Mouse (Mus musculus): Measurements from ENCODE around the gene Dtl. TPM values are rescaled to one million over a fixed set of nuclear protein-coding genes. Genes with fewer than 3 reads are reported as not detected.

The Dtl gene
- polyA plus RNA-seq, 1 experiment = 19.5 TPM

- TF ChIP-seq CTCF (IDR thresholded peaks at IDR 0.05; ENCODE audit: control insufficient read depth, insufficient read depth, insufficient replicate concordance, low read depth, low read length) = no peak
- TF ChIP-seq POLR2A (IDR thresholded peaks at IDR 0.05; ENCODE audit: control insufficient read depth, low read depth, low read length) = no peak
- H3K27me3 ChIP-seq (ENCODE audit: control insufficient read depth, insufficient read depth, low read length) = no peaks in the 10 kb centered on the region
- no peak overlapping the region for H3K27ac ChIP-seq (ENCODE audit: control insufficient read depth, insufficient read depth, low read depth, low read length)
- no peaks in the 10 kb centered on the region for H3K4me1 ChIP-seq (ENCODE audit: control insufficient read depth, insufficient read depth, low read length)
- H3K4me3 ChIP-seq (ENCODE audit: control insufficient read depth, low read depth, low read length) = no peak overlapping the region
- H3K36me3 ChIP-seq (ENCODE audit: control insufficient read depth, insufficient read depth, low read length) = peaks cover 5% of the 10 kb centered on the region
Measured at GRCm38 (mm10) chr1:191616245-191616644, 40.9 kb upstream of the Dtl start.

GRCm38 (mm10) chr1:191612877-191613276 is 37.5 kb upstream of the Dtl start:
- Histone ChIP-seq H3K27me3 (ENCODE audit: control insufficient read depth, insufficient read depth, low read length) (no peaks in the 10 kb centered on the region), H3K36me3 (ENCODE audit: control insufficient read depth, insufficient read depth, low read length) (peaks cover 5% of the 10 kb centered on the region), H3K4me1 (ENCODE audit: control insufficient read depth, insufficient read depth, low read length) (no peaks in the 10 kb centered on the region), H3K4me3 (ENCODE audit: control insufficient read depth, low read depth, low read length) (no peak overlapping the region), H3K27ac (ENCODE audit: control insufficient read depth, insufficient read depth, low read depth, low read length) (no peak overlapping the region)
- no peak for TF ChIP-seq POLR2A (IDR thresholded peaks at IDR 0.05; ENCODE audit: control insufficient read depth, low read depth, low read length)
- TF ChIP-seq CTCF (IDR thresholded peaks at IDR 0.05; ENCODE audit: control insufficient read depth, insufficient read depth, insufficient replicate concordance, low read depth, low read length) = no peak

GRCm38 (mm10) chr1:191611686-191612085 is 36.3 kb upstream of the Dtl start:
- TF ChIP-seq POLR2A (IDR thresholded peaks at IDR 0.05; ENCODE audit: control insufficient read depth, low read depth, low read length) (no peak), CTCF (IDR thresholded peaks at IDR 0.05; ENCODE audit: control insufficient read depth, insufficient read depth, insufficient replicate concordance, low read depth, low read length) (no peak)
- peaks cover 5% of the 10 kb centered on the region for H3K36me3 ChIP-seq (ENCODE audit: control insufficient read depth, insufficient read depth, low read length)
- H3K27me3 ChIP-seq (ENCODE audit: control insufficient read depth, insufficient read depth, low read length) = no peaks in the 10 kb centered on the region

GRCm38 (mm10) chr1:191610357-191610756 is 35.0 kb upstream of the Dtl start:
- TF ChIP-seq POLR2A (IDR thresholded peaks at IDR 0.05; ENCODE audit: control insufficient read depth, low read depth, low read length) = no peak
- TF ChIP-seq CTCF (IDR thresholded peaks at IDR 0.05; ENCODE audit: control insufficient read depth, insufficient read depth, insufficient replicate concordance, low read depth, low read length) = no peak
- H3K4me1 ChIP-seq (ENCODE audit: control insufficient read depth, insufficient read depth, low read length) = no peaks in the 10 kb centered on the region
- H3K27me3 ChIP-seq (ENCODE audit: control insufficient read depth, insufficient read depth, low read length) = no peaks in the 10 kb centered on the region
- peaks cover 4% of the 10 kb centered on the region for H3K36me3 ChIP-seq (ENCODE audit: control insufficient read depth, insufficient read depth, low read length)
- H3K4me3 ChIP-seq (ENCODE audit: control insufficient read depth, low read depth, low read length) = no peak overlapping the region
- H3K27ac ChIP-seq (ENCODE audit: control insufficient read depth, insufficient read depth, low read depth, low read length) = no peak overlapping the region

More at GRCm38 (mm10) chr1:191611686-191612085, 36.3 kb upstream of the Dtl start:
- H3K4me3 ChIP-seq (ENCODE audit: control insufficient read depth, low read depth, low read length) = no peak overlapping the region
- no peaks in the 10 kb centered on the region for H3K4me1 ChIP-seq (ENCODE audit: control insufficient read depth, insufficient read depth, low read length)
- no peak overlapping the region for H3K27ac ChIP-seq (ENCODE audit: control insufficient read depth, insufficient read depth, low read depth, low read length)

GRCm38 (mm10) chr1:191609578-191609977 is 34.2 kb upstream of the Dtl start:
- Histone ChIP-seq H3K4me3 (ENCODE audit: control insufficient read depth, low read depth, low read length) (no peak overlapping the region), H3K27me3 (ENCODE audit: control insufficient read depth, insufficient read depth, low read length) (no peaks in the 10 kb centered on the region), H3K4me1 (ENCODE audit: control insufficient read depth, insufficient read depth, low read length) (no peaks in the 10 kb centered on the region), H3K27ac (ENCODE audit: control insufficient read depth, insufficient read depth, low read depth, low read length) (no peak overlapping the region), H3K36me3 (ENCODE audit: control insufficient read depth, insufficient read depth, low read length) (peaks cover 5% of the 10 kb centered on the region)
- TF ChIP-seq CTCF (IDR thresholded peaks at IDR 0.05; ENCODE audit: control insufficient read depth, insufficient read depth, insufficient replicate concordance, low read depth, low read length) (no peak), POLR2A (IDR thresholded peaks at IDR 0.05; ENCODE audit: control insufficient read depth, low read depth, low read length) (no peak)

GRCm38 (mm10) chr1:191609051-191609450 is 33.7 kb upstream of the Dtl start:
- H3K27ac ChIP-seq (ENCODE audit: control insufficient read depth, insufficient read depth, low read depth, low read length) = no peak overlapping the region
- H3K36me3 ChIP-seq (ENCODE audit: control insufficient read depth, insufficient read depth, low read length) = peaks cover 4% of the 10 kb centered on the region
- no peak overlapping the region for H3K4me3 ChIP-seq (ENCODE audit: control insufficient read depth, low read depth, low read length)
- H3K4me1 ChIP-seq (ENCODE audit: control insufficient read depth, insufficient read depth, low read length) = no peaks in the 10 kb centered on the region
- TF ChIP-seq CTCF (IDR thresholded peaks at IDR 0.05; ENCODE audit: control insufficient read depth, insufficient read depth, insufficient replicate concordance, low read depth, low read length) (no peak), POLR2A (IDR thresholded peaks at IDR 0.05; ENCODE audit: control insufficient read depth, low read depth, low read length) (no peak)
- H3K27me3 ChIP-seq (ENCODE audit: control insufficient read depth, insufficient read depth, low read length) = no peaks in the 10 kb centered on the region

- Histone ChIP-seq H3K27me3 (ENCODE audit: control insufficient read depth, insufficient read depth, low read length) (no peaks in the 10 kb centered on the region), H3K4me1 (ENCODE audit: control insufficient read depth, insufficient read depth, low read length) (no peaks in the 10 kb centered on the region), H3K4me3 (ENCODE audit: control insufficient read depth, low read depth, low read length) (no peak overlapping the region), H3K36me3 (ENCODE audit: control insufficient read depth, insufficient read depth, low read length) (peaks cover 1% of the 10 kb centered on the region), H3K27ac (ENCODE audit: control insufficient read depth, insufficient read depth, low read depth, low read length) (no peak overlapping the region)
- no peak for TF ChIP-seq CTCF (IDR thresholded peaks at IDR 0.05; ENCODE audit: control insufficient read depth, insufficient read depth, insufficient replicate concordance, low read depth, low read length)
- TF ChIP-seq POLR2A (IDR thresholded peaks at IDR 0.05; ENCODE audit: control insufficient read depth, low read depth, low read length) = no peak
Measured at GRCm38 (mm10) chr1:191604690-191605089, 29.3 kb upstream of the Dtl start.

GRCm38 (mm10) chr1:191599210-191599609 is 23.9 kb upstream of the Dtl start:
- no peak for TF ChIP-seq POLR2A (IDR thresholded peaks at IDR 0.05; ENCODE audit: control insufficient read depth, low read depth, low read length)
- TF ChIP-seq CTCF (IDR thresholded peaks at IDR 0.05; ENCODE audit: control insufficient read depth, insufficient read depth, insufficient replicate concordance, low read depth, low read length) = no peak
- no peaks in the 10 kb centered on the region for H3K4me1 ChIP-seq (ENCODE audit: control insufficient read depth, insufficient read depth, low read length)
- no peak overlapping the region for H3K4me3 ChIP-seq (ENCODE audit: control insufficient read depth, low read depth, low read length)
- no peaks in the 10 kb centered on the region for H3K27me3 ChIP-seq (ENCODE audit: control insufficient read depth, insufficient read depth, low read length)
- H3K27ac ChIP-seq (ENCODE audit: control insufficient read depth, insufficient read depth, low read depth, low read length) = no peak overlapping the region
- peaks cover 1% of the 10 kb centered on the region; the same call in 1 of the 2 replicates for H3K36me3 ChIP-seq (ENCODE audit: control insufficient read depth, insufficient read depth, low read length)

Measured in testis, adult 2 months (tissue).